8 mouse cellular contexts compared by ENCODE assay signal in genomic region chr12:104864439-104865165, GRCm38 (mm10). TPM values are rescaled to one million over a fixed set of nuclear protein-coding genes. Genes with fewer than 3 reads are reported as not detected.
A peak's percentile ranks its signal among the peaks of the same experiment; 100 is the strongest.
DNase-seq lines count a peak whose midpoint lies in the region; ATAC-seq lines count a peak whose summit lies in the region.

TSS of gene Clmn (minus strand) at chr12:104865076.

- peak; percentile 17 for DNase-seq in cerebellum, adult 9-11 months
- DNase-seq in cerebellum, adult 11 months, result no peak
- peak; percentile 36 for DNase-seq in adrenal gland, adult 2 months
- DNase-seq in left cerebral cortex, postnatal 10 days (ENCODE audit: extremely low spot score in 1 of 2, low spot score in 2 of 2), result peak; percentile 31 to 78
- DNase-seq in midbrain, embryonic 11.5 days (ENCODE audit: low spot score, missing footprints), result peak; percentile 94
- peak; percentile 68 for DNase-seq in testis, postnatal 10 days (ENCODE audit: low spot score)

- H3K4me2 ChIP-seq in forebrain, embryonic 16.5 days (ENCODE audit: low read length), result peak within 1 kb of the TSS; percentile 91
- peak within 1 kb of the TSS; percentile 96 for H3K4me2 ChIP-seq in hindbrain, embryonic 15.5 days
- H3K4me2 ChIP-seq in midbrain, embryonic 11.5 days, result peak within 1 kb of the TSS; percentile 98

- WGBS in forebrain, embryonic 16.5 days, result 1% methylated on average over 30 of the region's 80 CpGs
- WGBS in hindbrain, embryonic 15.5 days, result under 1% methylated on average over 54 of the region's 80 CpGs
- 1% methylated on average over 46 of the region's 80 CpGs for WGBS in midbrain, embryonic 11.5 days

- H3K4me1 ChIP-seq in forebrain, embryonic 16.5 days (replicated peaks; ENCODE audit: control insufficient read depth, insufficient read depth, low read length), result peaks cover 11% of the 10 kb centered on the region
- peaks cover 13% of the 10 kb centered on the region for H3K4me1 ChIP-seq in hindbrain, embryonic 15.5 days (replicated peaks)
- H3K4me1 ChIP-seq in midbrain, embryonic 11.5 days (ENCODE audit: control insufficient read depth, insufficient read depth, low read length), result peaks cover 5% of the 10 kb centered on the region; the same call in 1 of the 2 replicates

- H3K27ac ChIP-seq in forebrain, embryonic 16.5 days (ENCODE audit: low read length), result peak within 1 kb of the TSS; percentile 28; the same call in 1 of the 2 replicates
- peak within 1 kb of the TSS; percentile 65 for H3K27ac ChIP-seq in hindbrain, embryonic 15.5 days (replicated peaks)
- H3K27ac ChIP-seq in midbrain, embryonic 11.5 days (ENCODE audit: low read depth, low read length), result no peak within 1 kb of the TSS

- no peaks in the 10 kb centered on the region for H3K36me3 ChIP-seq in forebrain, embryonic 16.5 days (ENCODE audit: control insufficient read depth, insufficient read depth)
- no peaks in the 10 kb centered on the region for H3K36me3 ChIP-seq in hindbrain, embryonic 15.5 days
- no peaks in the 10 kb centered on the region for H3K36me3 ChIP-seq in midbrain, embryonic 11.5 days (ENCODE audit: control insufficient read depth, insufficient read depth, low read length)

- H3K27me3 ChIP-seq in forebrain, embryonic 16.5 days (replicated peaks; ENCODE audit: control insufficient read depth, insufficient read depth, low read length), result no peaks in the 10 kb centered on the region
- H3K27me3 ChIP-seq in hindbrain, embryonic 15.5 days, result no peaks in the 10 kb centered on the region
- no peaks in the 10 kb centered on the region for H3K27me3 ChIP-seq in midbrain, embryonic 11.5 days (ENCODE audit: control insufficient read depth, insufficient read depth, low read length)

- peak; percentile 66 for ATAC-seq in forebrain, embryonic 16.5 days
- ATAC-seq in hindbrain, embryonic 15.5 days (ENCODE audit: low FRiP score, low read depth), result peak; percentile 65
- ATAC-seq in midbrain, embryonic 11.5 days (ENCODE audit: low FRiP score), result peak; percentile 72

- intact Hi-C loops in left cerebral cortex, postnatal 10 days (cut with DNase I), result no loop called here

- no peaks in the 10 kb centered on the region for H3K9me3 ChIP-seq in forebrain, embryonic 16.5 days (ENCODE audit: control insufficient read depth, low read length)
- no peaks in the 10 kb centered on the region for H3K9me3 ChIP-seq in hindbrain, embryonic 15.5 days
- H3K9me3 ChIP-seq in midbrain, embryonic 11.5 days (ENCODE audit: control insufficient read depth, low read length), result peaks cover 4% of the 10 kb centered on the region; the same call in 1 of the 2 replicates

- H3K9ac ChIP-seq in forebrain, embryonic 16.5 days (replicated peaks; ENCODE audit: low read depth, low read length), result peak within 1 kb of the TSS; percentile 88
- peak within 1 kb of the TSS; percentile 86 for H3K9ac ChIP-seq in hindbrain, embryonic 15.5 days
- H3K9ac ChIP-seq in midbrain, embryonic 11.5 days (ENCODE audit: low read length), result peak within 1 kb of the TSS; percentile 84

- H3K4me3 ChIP-seq in forebrain, embryonic 16.5 days (replicated peaks; ENCODE audit: low read length), result peak within 1 kb of the TSS; percentile 78
- peak within 1 kb of the TSS; percentile 85 for H3K4me3 ChIP-seq in hindbrain, embryonic 15.5 days
- peak within 1 kb of the TSS; percentile 72 for H3K4me3 ChIP-seq in midbrain, embryonic 11.5 days (ENCODE audit: low read depth, low read length)

RNA-seq across cellular contexts. Expression of gene Clmn, which starts in this region (rescaled TPM):
- total RNA-seq in adrenal gland, adult 2 months (2021), result 10 to 100 TPM in 1 of 2 experiments, 1 to 10 TPM in 1; 9.3 to 13.1 TPM
- polyA plus RNA-seq in adrenal gland, adult 2 months (2012; rRNA removed), result 1.4 and 1.5 TPM in 2 replicates
- polyA plus RNA-seq in forebrain, embryonic 16.5 days (2015; fragmentation: Nextera tagmentation; extraction: Ambion mirVana), result 0.71 and 0.84 TPM in 2 replicates
- 1.5 and 1.7 TPM in 2 replicates for polyA plus RNA-seq in hindbrain, embryonic 15.5 days (2015; fragmentation: Nextera tagmentation; extraction: Ambion mirVana)
- total RNA-seq in left cerebral cortex, postnatal 10 days (2021), result 10 to 100 TPM; 18.1 to 24.5 TPM
- polyA plus RNA-seq in midbrain, embryonic 11.5 days (2014; fragmentation: Nextera tagmentation; extraction: Ambion mirVana), result 1.9 and 2.5 TPM in 2 replicates

Comparison
In these comparisons a context has a peak if more than half of its experiments do, and no peak if none do; other contexts are left out.
1. Peak in ATAC-seq, H3K4me3 ChIP-seq, H3K27ac ChIP-seq, H3K9ac ChIP-seq and H3K4me2 ChIP-seq in forebrain, embryonic 16.5 days; RNA of the gene not detected or under 1 TPM.